Mouse (Mus musculus) testis, adult 2 months (tissue): Measurements from ENCODE around the gene Kxd1.

Experiments used
- CTCF ChIP-seq: fragments of 200-500 bp; IDR thresholded peaks from 2 replicates; pipeline ENCODE4 v1.5.1; 2012; ENCODE audit warnings: low read depth, mild to moderate bottlenecking, inconsistent platforms, low read length, moderate library complexity; ENCODE audit not compliant: control insufficient read depth, insufficient read depth, insufficient replicate concordance
- POLR2A ChIP-seq: fragments of 200-500 bp; IDR thresholded peaks from 2 replicates; pipeline ENCODE4 v1.6.1; 2012; ENCODE audit warnings: low read depth, mild to moderate bottlenecking, inconsistent platforms, low read length, moderate library complexity; ENCODE audit not compliant: control insufficient read depth

DNA sequence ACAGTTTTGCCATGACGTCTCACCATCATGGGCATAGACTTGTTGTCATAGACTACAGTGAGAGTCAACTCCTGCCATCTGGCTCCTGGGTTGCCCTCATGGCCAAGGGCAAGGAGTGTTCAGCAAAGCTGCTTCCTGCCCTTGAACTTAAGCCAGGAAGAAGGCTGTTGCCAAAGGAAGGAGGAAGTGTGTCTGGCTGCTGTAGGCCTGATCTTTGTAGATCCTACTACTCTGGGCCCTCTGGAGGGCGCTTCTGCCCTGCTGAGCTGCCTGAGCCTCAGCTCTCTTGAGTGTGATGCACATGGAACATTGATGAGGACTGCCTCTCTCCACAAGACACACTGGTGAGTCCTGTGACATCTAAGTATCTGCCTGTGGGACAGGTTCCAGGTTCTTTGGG lies 32.3 kb upstream of the Kxd1 start:
- peak; percentile 35; the same call in 1 of the 2 replicates for TF ChIP-seq CTCF
- TF ChIP-seq POLR2A = no peak
